Mouse (Mus musculus) embryonic facial prominence, embryonic 13.5 days (tissue): ENCODE results near the gene Apol6. TPM values are rescaled to one million over a fixed set of nuclear protein-coding genes. Genes with fewer than 3 reads are reported as not detected.
A peak's percentile ranks its signal among the peaks of the same experiment; 100 is the strongest.

Experiments used
- ATAC-seq: fragments of 200-750 bp; cut with Nextera tagmentation; 2 replicates; pipeline ENCODE4 v1.8.0; 2017; ENCODE audit warnings: low read depth; ENCODE audit not compliant: insufficient number of reproducible peaks, insufficient read depth, low FRiP score, low TSS enrichment
- H3K27ac ChIP-seq: fragments of 300-500 bp; sonication (generic); 2 replicates; pipeline ENCODE4 v1.5.1; 2015; ENCODE audit warnings: moderate library complexity, mild to moderate bottlenecking, inconsistent platforms
- H3K27me3 ChIP-seq: fragments of 300-500 bp; sonication (generic); 2 replicates; pipeline ENCODE4 v1.6.1; 2015; ENCODE audit warnings: mild to moderate bottlenecking, inconsistent platforms
- H3K36me3 ChIP-seq: fragments of 300-500 bp; sonication (generic); 2 replicates; pipeline ENCODE4 v1.6.1; 2015; ENCODE audit warnings: mild to moderate bottlenecking, inconsistent platforms
- H3K4me1 ChIP-seq: fragments of 300-500 bp; sonication (generic); 2 replicates; pipeline ENCODE4 v1.6.1; 2015; ENCODE audit warnings: inconsistent platforms
- H3K4me2 ChIP-seq: fragments of 300-500 bp; sonication (generic); 2 replicates; pipeline ENCODE4 v1.6.1; 2015; ENCODE audit warnings: moderate library complexity, mild to moderate bottlenecking, inconsistent platforms
- H3K4me3 ChIP-seq: fragments of 300-500 bp; sonication (generic); 2 replicates; pipeline ENCODE4 v1.5.1; 2015; ENCODE audit warnings: mild to moderate bottlenecking, inconsistent platforms
- H3K9ac ChIP-seq: fragments of 300-500 bp; sonication (generic); 2 replicates; pipeline ENCODE4 v1.6.1; 2015; ENCODE audit warnings: mild to moderate bottlenecking, inconsistent platforms
- H3K9me3 ChIP-seq: fragments of 300-500 bp; sonication (generic); 2 replicates; pipeline ENCODE4 v1.6.1; 2016; ENCODE audit warnings: inconsistent platforms
- WGBS: fragments of 180-500 bp; shearing (Covaris S2); methylation state at CpG from one replicate; pipeline ENCODE4 v1.1.7; 2015; ENCODE audit warnings: mixed read lengths; 5-methylcytosine and 5-hydroxymethylcytosine counted together
- polyA plus RNA-seq: library from polyadenylated mRNA; unstranded; fragments of >200 nt; fragmentation: Nextera tagmentation; extraction: Ambion mirVana; gene quantifications from 2 replicates; pipeline ENCODE4 v1.2.1, GENCODE M21; 2015

Gene Apol6
- 0.22 and 0.45 TPM in 2 replicates for polyA plus RNA-seq

- no peak within 1 kb of the TSS for H3K4me2 ChIP-seq
- peaks cover 34% of the 10 kb centered on the region for H3K4me1 ChIP-seq
- no peaks in the 10 kb centered on the region for H3K9me3 ChIP-seq
- 73% methylated on average over 12 of the region's 12 CpGs for WGBS
- no peak within 1 kb of the TSS for H3K9ac ChIP-seq
- no peak for ATAC-seq
- H3K27me3 ChIP-seq = no peaks in the 10 kb centered on the region
- peak within 1 kb of the TSS; percentile 12; the same call in 1 of the 2 replicates for H3K27ac ChIP-seq
- H3K4me3 ChIP-seq = no peak within 1 kb of the TSS
- no peaks in the 10 kb centered on the region for H3K36me3 ChIP-seq
Measured at GRCm38 (mm10) chr15:77044597-77045320, at the start of gene Apol6. Gene Apol6, plus strand, starts transcription at chr15:77044729.

- Histone ChIP-seq H3K27me3 (peaks cover 16% of the 10 kb centered on the region), H3K36me3 (no peaks in the 10 kb centered on the region), H3K4me3 (no peak overlapping the region), H3K27ac (no peak overlapping the region), H3K9ac (no peak overlapping the region), H3K4me1 (peaks cover 11% of the 10 kb centered on the region), H3K9me3 (no peaks in the 10 kb centered on the region; the same call in 1 of the 2 replicates), H3K4me2 (no peak overlapping the region)
- 72% methylated on average over 2 of the region's 2 CpGs for WGBS
- no peak for ATAC-seq
Measured at GRCm38 (mm10) chr15:76998048-76998447, 46.5 kb upstream of the Apol6 start.

DNA sequence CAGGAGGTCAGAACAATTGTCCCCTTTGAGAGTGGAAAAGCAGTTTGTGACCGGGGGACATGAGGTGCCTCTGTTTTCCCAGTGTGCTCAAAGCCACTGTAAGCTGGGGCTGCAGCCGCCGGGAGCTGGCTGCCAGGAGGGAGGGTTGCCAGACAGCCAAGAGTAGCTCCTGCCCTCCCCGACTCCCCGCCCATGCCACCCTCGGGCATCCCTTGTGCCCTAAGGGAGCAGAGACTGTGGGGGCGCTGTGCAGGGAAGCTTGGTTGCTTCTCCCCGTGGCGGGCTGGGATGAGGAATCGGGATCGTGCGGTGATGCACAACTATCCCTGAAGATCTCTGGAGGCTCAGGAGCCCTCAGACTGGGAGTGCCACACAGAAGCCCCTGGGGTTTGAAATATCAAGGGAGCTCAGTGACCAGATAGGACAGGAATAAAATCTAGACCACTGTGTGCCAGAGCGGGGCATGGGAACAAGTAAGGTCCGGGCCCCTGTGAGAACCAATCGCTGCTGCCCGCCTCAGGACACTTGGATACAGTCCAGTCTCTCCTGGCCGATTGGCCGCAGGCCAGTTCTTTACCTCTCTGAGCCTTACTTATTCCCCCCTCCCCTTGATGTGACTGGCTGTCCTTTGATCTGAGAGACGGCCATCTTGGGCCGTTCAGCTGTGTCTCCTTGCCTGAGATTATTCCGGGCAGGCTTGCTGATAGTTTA lies 45.5 kb upstream of the Apol6 start:
- Histone ChIP-seq H3K4me2 (peak overlapping the region; percentile 37; the same call in 1 of the 2 replicates), H3K27me3 (peaks cover 16% of the 10 kb centered on the region), H3K9ac (peak overlapping the region; percentile 57), H3K4me1 (peaks cover 11% of the 10 kb centered on the region), H3K36me3 (no peaks in the 10 kb centered on the region), H3K27ac (no peak overlapping the region), H3K9me3 (no peaks in the 10 kb centered on the region; the same call in 1 of the 2 replicates), H3K4me3 (no peak overlapping the region)
- ATAC-seq = no peak
- 42% methylated on average over 21 of the region's 21 CpGs for WGBS

DNA sequence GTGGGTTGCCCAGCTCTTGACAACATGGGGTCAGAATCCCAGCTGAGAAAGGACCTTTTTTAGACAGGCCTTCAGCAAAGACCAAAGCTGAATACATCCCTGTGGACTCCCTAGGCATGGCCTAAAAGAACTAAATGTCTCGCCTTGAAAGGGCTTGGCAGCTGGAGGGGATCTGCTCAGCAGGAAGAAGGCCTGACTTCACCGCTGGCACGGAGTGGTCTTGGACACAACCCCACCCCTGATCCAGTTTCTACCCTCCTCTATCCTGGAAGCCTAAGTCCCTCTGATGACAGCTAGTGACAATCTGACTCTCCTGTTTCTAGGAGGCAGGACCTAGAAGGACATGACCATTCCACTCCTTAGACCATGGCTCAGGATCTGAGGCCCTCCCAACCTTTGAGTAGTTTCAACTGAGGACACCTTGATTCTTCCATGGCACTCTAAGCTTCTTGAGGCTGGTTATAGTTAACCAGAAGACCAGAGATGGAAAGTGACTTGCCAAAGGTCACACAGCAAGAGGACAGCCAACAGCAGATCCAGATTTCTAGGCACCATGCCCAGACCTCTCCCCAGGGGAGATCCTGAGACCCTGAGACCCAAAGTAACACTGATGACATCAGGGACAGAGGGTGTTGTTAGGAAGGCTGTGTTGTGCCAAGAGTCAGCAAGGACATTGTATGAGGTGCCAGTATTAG lies 41.2 kb upstream of the Apol6 start:
- 84% methylated on average over 3 of the region's 3 CpGs for WGBS
- no peak for ATAC-seq
- no peaks in the 10 kb centered on the region; the same call in 1 of the 2 replicates for H3K9me3 ChIP-seq
- no peak overlapping the region for H3K27ac ChIP-seq
- H3K4me3 ChIP-seq = no peak overlapping the region
- peaks cover 7% of the 10 kb centered on the region for H3K4me1 ChIP-seq
- H3K27me3 ChIP-seq = peaks cover 14% of the 10 kb centered on the region
- no peaks in the 10 kb centered on the region for H3K36me3 ChIP-seq
- no peak overlapping the region for H3K4me2 ChIP-seq
- H3K9ac ChIP-seq = no peak overlapping the region

- Histone ChIP-seq H3K9ac (no peak overlapping the region), H3K36me3 (no peaks in the 10 kb centered on the region), H3K9me3 (no peaks in the 10 kb centered on the region; the same call in 1 of the 2 replicates), H3K27ac (no peak overlapping the region), H3K4me1 (peaks cover 4% of the 10 kb centered on the region), H3K27me3 (peaks cover 9% of the 10 kb centered on the region), H3K4me3 (no peak overlapping the region), H3K4me2 (no peak overlapping the region)
- WGBS = 18% methylated on average over 3 of the region's 3 CpGs
- no peak for ATAC-seq
Measured at GRCm38 (mm10) chr15:77003868-77004215, 40.7 kb upstream of the Apol6 start.

DNA sequence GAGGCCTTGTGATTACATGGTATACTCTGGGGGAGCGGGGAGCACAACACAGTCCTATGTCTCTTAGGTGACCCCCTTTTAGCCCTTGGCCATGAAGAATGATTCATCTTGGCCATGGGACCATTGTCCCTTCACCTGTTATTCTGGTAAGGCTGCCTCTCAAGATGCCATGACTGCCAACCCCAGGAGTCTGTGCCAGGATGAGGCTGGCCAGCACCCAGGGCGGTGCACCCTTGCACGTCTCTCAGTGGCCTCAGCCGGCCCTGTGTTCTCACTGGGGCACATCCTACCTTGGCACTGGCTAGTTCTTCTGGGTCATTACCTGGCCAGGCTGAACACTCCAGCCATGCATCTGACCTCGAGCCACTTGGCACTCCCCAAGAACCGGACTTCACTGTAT lies 35.7 kb upstream of the Apol6 start:
- WGBS = 93% methylated on average over 6 of the region's 6 CpGs

GRCm38 (mm10) chr15:77013753-77014241 lies 30.7 kb upstream of the Apol6 start:
- H3K9me3 ChIP-seq = no peaks in the 10 kb centered on the region
- WGBS = 3% methylated on average over 15 of the region's 15 CpGs
- peak overlapping the region; percentile 37 for H3K4me2 ChIP-seq
- H3K4me3 ChIP-seq = no peak overlapping the region
- peak overlapping the region; percentile 72; the same call in 1 of the 2 replicates for H3K27ac ChIP-seq
- peak overlapping the region; percentile 36 for H3K9ac ChIP-seq
- H3K4me1 ChIP-seq = peaks cover 23% of the 10 kb centered on the region
- no peaks in the 10 kb centered on the region for H3K27me3 ChIP-seq
- H3K36me3 ChIP-seq = no peaks in the 10 kb centered on the region
- ATAC-seq = 0 out of 2 replicates have a peak, but pooled peaks have one; percentile 35

More for the DNA sequence above, 35.7 kb upstream of the Apol6 start:
- Histone ChIP-seq H3K27ac (no peak overlapping the region), H3K4me3 (no peak overlapping the region), H3K4me1 (peaks cover 9% of the 10 kb centered on the region), H3K27me3 (no peaks in the 10 kb centered on the region), H3K4me2 (no peak overlapping the region), H3K36me3 (no peaks in the 10 kb centered on the region), H3K9me3 (no peaks in the 10 kb centered on the region), H3K9ac (no peak overlapping the region)
- no peak for ATAC-seq

GRCm38 (mm10) chr15:77014431-77014830 lies 30.1 kb upstream of the Apol6 start:
- H3K9me3 ChIP-seq = no peaks in the 10 kb centered on the region
- H3K4me1 ChIP-seq = peaks cover 23% of the 10 kb centered on the region
- H3K4me2 ChIP-seq = peak overlapping the region; percentile 37
- H3K4me3 ChIP-seq = no peak overlapping the region
- H3K9ac ChIP-seq = peak overlapping the region; percentile 36; the same call in 1 of the 2 replicates
- no peaks in the 10 kb centered on the region for H3K27me3 ChIP-seq
- H3K27ac ChIP-seq = peak overlapping the region; percentile 48
- ATAC-seq = no peak
- WGBS = 23% methylated on average over 6 of the region's 6 CpGs
- H3K36me3 ChIP-seq = no peaks in the 10 kb centered on the region

GRCm38 (mm10) chr15:77014985-77015384 lies 29.5 kb upstream of the Apol6 start:
- Histone ChIP-seq H3K4me2 (no peak overlapping the region), H3K27me3 (no peaks in the 10 kb centered on the region), H3K9me3 (no peaks in the 10 kb centered on the region), H3K27ac (peak overlapping the region; percentile 48; the same call in 1 of the 2 replicates), H3K4me1 (peaks cover 23% of the 10 kb centered on the region), H3K9ac (no peak overlapping the region), H3K36me3 (no peaks in the 10 kb centered on the region), H3K4me3 (no peak overlapping the region)
- ATAC-seq = no peak
- WGBS = 79% methylated on average over 4 of the region's 4 CpGs

- H3K4me2 ChIP-seq = no peak overlapping the region
- peaks cover 27% of the 10 kb centered on the region for H3K4me1 ChIP-seq
- ATAC-seq = no peak
- no peak overlapping the region for H3K27ac ChIP-seq
- no peak overlapping the region for H3K9ac ChIP-seq
- H3K36me3 ChIP-seq = no peaks in the 10 kb centered on the region
- no peaks in the 10 kb centered on the region for H3K27me3 ChIP-seq
- 92% methylated on average over 6 of the region's 6 CpGs for WGBS
- H3K9me3 ChIP-seq = no peaks in the 10 kb centered on the region
- no peak overlapping the region for H3K4me3 ChIP-seq
Measured at GRCm38 (mm10) chr15:77016509-77016908, 28.0 kb upstream of the Apol6 start.

GRCm38 (mm10) chr15:77017897-77018296 lies 26.6 kb upstream of the Apol6 start:
- no peaks in the 10 kb centered on the region for H3K9me3 ChIP-seq
- H3K36me3 ChIP-seq = no peaks in the 10 kb centered on the region
- H3K4me3 ChIP-seq = no peak overlapping the region
- no peak for ATAC-seq
- H3K9ac ChIP-seq = no peak overlapping the region
- no peak overlapping the region for H3K27ac ChIP-seq
- peaks cover 41% of the 10 kb centered on the region for H3K4me1 ChIP-seq
- no peaks in the 10 kb centered on the region for H3K27me3 ChIP-seq
- H3K4me2 ChIP-seq = no peak overlapping the region
